Mouse (Mus musculus): ENCODE measurements around the gene Ndufaf4. TPM values are rescaled to one million over a fixed set of nuclear protein-coding genes. Genes with fewer than 3 reads are reported as not detected.
"Not testable (repeated sequence)": the region's sequence is repeated elsewhere in the genome, so short reads cannot be mapped to it uniquely, and the experiment has no call there.

The Ndufaf4 gene
- 68.6 and 68.8 TPM in 2 replicates for polyA plus RNA-seq (2014; fragmentation: Nextera tagmentation; extraction: Ambion mirVana)

DNA sequence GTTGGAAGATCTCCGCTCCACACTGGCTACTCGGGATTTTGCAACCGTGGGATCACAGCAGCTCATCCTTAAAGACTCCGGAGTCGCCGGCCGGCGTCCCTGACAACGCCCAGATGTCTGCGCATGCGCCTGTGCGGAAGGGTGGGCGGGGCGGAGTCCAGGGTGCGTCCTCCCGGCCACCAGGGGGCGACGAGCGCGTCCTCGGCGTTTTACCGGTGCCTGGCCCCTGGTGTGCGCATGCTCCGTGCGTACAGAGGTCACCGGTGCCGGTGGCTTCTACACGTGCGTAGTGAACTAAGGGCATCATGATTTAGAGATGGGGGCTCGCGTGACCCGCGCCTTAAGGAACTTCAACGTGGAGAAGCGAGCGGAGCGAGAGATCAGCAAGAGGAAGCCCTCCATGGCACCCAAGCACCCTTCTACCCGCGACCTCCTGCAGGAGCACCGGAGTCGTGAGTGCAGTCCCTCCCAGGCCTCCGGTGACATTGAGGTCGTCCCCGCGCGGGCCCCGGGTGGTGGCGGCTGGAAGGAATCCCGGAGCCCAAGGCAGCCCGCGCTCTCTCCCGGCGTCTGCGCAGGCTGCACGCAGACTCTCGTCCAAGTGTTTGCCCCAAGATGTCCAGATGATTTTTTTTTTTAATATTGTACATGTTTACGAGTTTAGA, at the start of gene Ndufaf4:
TSS of gene Ndufaf4 (plus strand) at position 233 of the 665 bp plus-strand sequence.
- peak; percentile 99 for DNase-seq
- peaks cover 7% of the 10 kb centered on the region for H3K4me1 ChIP-seq (ENCODE audit: control insufficient read depth, insufficient read depth, low read length)
- H3K27ac ChIP-seq (replicated peaks; ENCODE audit: low read depth, low read length), result peak within 1 kb of the TSS; percentile 64
- H3K9me3 ChIP-seq (ENCODE audit: control insufficient read depth, low read length), result no peaks in the 10 kb centered on the region
- peak within 1 kb of the TSS; percentile 82 for H3K4me3 ChIP-seq (replicated peaks; ENCODE audit: low read depth, low read length)
- ATAC-seq (ENCODE audit: low FRiP score, low TSS enrichment), result peak; percentile 98
- H3K36me3 ChIP-seq (ENCODE audit: control insufficient read depth, insufficient read depth, low read length), result peaks cover 17% of the 10 kb centered on the region
- no peaks in the 10 kb centered on the region for H3K27me3 ChIP-seq (ENCODE audit: control insufficient read depth, insufficient read depth, low read length)
- peak within 1 kb of the TSS; percentile 83 for H3K9ac ChIP-seq (replicated peaks; ENCODE audit: low read length)
- H3K4me2 ChIP-seq (ENCODE audit: low read length), result peak within 1 kb of the TSS; percentile 83
- WGBS, result under 1% methylated on average over 58 of the region's 58 CpGs

GRCm38 (mm10) chr4:24850401-24851325, 47.2 kb upstream of the Ndufaf4 start, which contains the start of gene Klhl32:
TSS of gene Klhl32 (minus strand) at chr4:24851124.
- Histone ChIP-seq H3K4me3 (replicated peaks; ENCODE audit: low read depth, low read length) (peak within 1 kb of the TSS; percentile 75), H3K27me3 (ENCODE audit: control insufficient read depth, insufficient read depth, low read length) (no peaks in the 10 kb centered on the region), H3K4me1 (ENCODE audit: control insufficient read depth, insufficient read depth, low read length) (peaks cover 16% of the 10 kb centered on the region), H3K36me3 (ENCODE audit: control insufficient read depth, insufficient read depth, low read length) (no peaks in the 10 kb centered on the region), H3K27ac (replicated peaks; ENCODE audit: low read depth, low read length) (peak within 1 kb of the TSS; percentile 95), H3K9ac (replicated peaks; ENCODE audit: low read length) (peak within 1 kb of the TSS; percentile 77), H3K4me2 (ENCODE audit: low read length) (peak within 1 kb of the TSS; percentile 61), H3K9me3 (ENCODE audit: control insufficient read depth, low read length) (no peaks in the 10 kb centered on the region)
- WGBS, result under 1% methylated on average over 63 of the region's 63 CpGs
- DNase-seq (peak; percentile 94), ATAC-seq (ENCODE audit: low FRiP score, low TSS enrichment) (peak; percentile 95)

DNA sequence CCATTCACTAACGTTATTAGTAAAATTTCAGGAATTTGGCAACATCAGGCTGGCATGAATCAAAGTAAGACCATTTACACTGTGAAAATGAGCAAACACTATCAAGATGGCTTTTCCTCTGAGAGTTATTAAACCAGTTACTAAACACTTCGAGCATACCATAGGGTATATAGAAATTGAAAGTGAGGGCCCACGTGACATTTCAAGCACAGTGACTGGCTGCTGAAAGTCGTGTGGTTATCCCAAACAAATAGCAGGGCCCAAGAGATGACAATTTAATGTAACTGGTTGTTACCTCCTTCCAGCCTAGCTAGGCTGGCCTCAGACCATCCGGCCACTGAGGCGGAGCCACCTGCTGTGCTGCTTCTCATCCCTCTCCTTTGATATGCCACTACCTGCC, 32.2 kb upstream of the Ndufaf4 start:
- ATAC-seq (ENCODE audit: low FRiP score, low TSS enrichment), result no peak
- WGBS, result 57% methylated on average over 6 of the region's 6 CpGs

DNA sequence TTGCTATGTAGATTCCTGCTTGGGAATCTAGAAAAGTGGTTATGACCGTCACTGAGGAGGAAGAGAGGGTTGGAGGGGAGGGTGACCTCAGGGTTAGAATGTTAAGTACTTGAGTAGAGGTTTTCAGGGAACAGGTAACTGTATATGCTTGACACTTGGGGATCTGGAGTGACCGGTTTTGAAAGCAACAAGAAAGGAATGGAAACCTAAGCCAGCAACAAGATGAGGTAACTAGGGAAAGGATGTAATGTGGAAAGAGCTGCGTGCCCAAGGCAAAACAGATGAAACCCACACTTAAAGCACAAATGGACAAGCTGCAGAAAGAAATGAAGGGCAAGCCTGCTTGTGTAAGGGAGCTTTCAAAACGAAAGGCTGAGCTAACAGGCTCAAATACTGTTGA, 28.7 kb upstream of the Ndufaf4 start:
- H3K4me3 ChIP-seq (replicated peaks; ENCODE audit: low read depth, low read length), result no peak overlapping the region
- no peak overlapping the region for H3K4me2 ChIP-seq (ENCODE audit: low read length)
- no peaks in the 10 kb centered on the region for H3K9me3 ChIP-seq (ENCODE audit: control insufficient read depth, low read length)
- ATAC-seq (ENCODE audit: low FRiP score, low TSS enrichment) (no peak), DNase-seq (no peak)
- H3K9ac ChIP-seq (replicated peaks; ENCODE audit: low read length), result no peak overlapping the region
- H3K4me1 ChIP-seq (ENCODE audit: control insufficient read depth, insufficient read depth, low read length), result no peaks in the 10 kb centered on the region
- WGBS, result 82% methylated on average over 4 of the region's 4 CpGs
- H3K27ac ChIP-seq (replicated peaks; ENCODE audit: low read depth, low read length), result no peak overlapping the region
- H3K36me3 ChIP-seq (ENCODE audit: control insufficient read depth, insufficient read depth, low read length), result no peaks in the 10 kb centered on the region
- no peaks in the 10 kb centered on the region for H3K27me3 ChIP-seq (ENCODE audit: control insufficient read depth, insufficient read depth, low read length)

More for the DNA sequence above, 32.2 kb upstream of the Ndufaf4 start:
- Histone ChIP-seq H3K4me1 (ENCODE audit: control insufficient read depth, insufficient read depth, low read length) (no peaks in the 10 kb centered on the region), H3K27me3 (ENCODE audit: control insufficient read depth, insufficient read depth, low read length) (no peaks in the 10 kb centered on the region), H3K4me2 (ENCODE audit: low read length) (no peak overlapping the region), H3K4me3 (replicated peaks; ENCODE audit: low read depth, low read length) (no peak overlapping the region), H3K36me3 (ENCODE audit: control insufficient read depth, insufficient read depth, low read length) (no peaks in the 10 kb centered on the region), H3K9ac (replicated peaks; ENCODE audit: low read length) (no peak overlapping the region), H3K27ac (replicated peaks; ENCODE audit: low read depth, low read length) (no peak overlapping the region), H3K9me3 (ENCODE audit: control insufficient read depth, low read length) (no peaks in the 10 kb centered on the region)
- DNase-seq, result no peak

DNA sequence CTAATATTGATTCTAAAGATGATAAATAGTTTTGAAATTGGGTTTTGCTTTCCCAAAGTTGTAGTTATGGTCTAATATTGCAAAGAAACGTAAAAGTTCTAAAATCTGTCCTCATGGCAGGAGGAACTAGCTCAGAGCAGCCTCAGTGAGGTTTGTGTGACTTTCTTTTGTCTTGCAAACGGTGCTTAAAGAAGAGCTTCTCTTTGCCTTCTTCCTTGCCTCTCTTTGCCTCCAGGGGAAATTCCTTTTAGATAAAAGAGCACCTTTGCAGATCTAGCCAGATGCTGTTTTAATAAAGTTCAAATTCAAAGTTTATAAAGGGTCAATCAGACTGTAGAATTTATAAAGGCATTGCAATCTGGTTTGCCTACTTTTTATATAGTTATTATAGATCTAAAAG, 8.5 kb upstream of the Ndufaf4 start:
- H3K9ac ChIP-seq (replicated peaks; ENCODE audit: low read length); H3K36me3 ChIP-seq (ENCODE audit: control insufficient read depth, insufficient read depth, low read length); H3K4me2 ChIP-seq (ENCODE audit: low read length); H3K27ac ChIP-seq (replicated peaks; ENCODE audit: low read depth, low read length); H3K4me3 ChIP-seq (replicated peaks; ENCODE audit: low read depth, low read length); ATAC-seq (ENCODE audit: low FRiP score, low TSS enrichment); H3K9me3 ChIP-seq (ENCODE audit: control insufficient read depth, low read length); H3K4me1 ChIP-seq (ENCODE audit: control insufficient read depth, insufficient read depth, low read length); H3K27me3 ChIP-seq (ENCODE audit: control insufficient read depth, insufficient read depth, low read length); DNase-seq: not testable (repeated sequence)
- 36% methylated on average over 2 of the region's 2 CpGs for WGBS

GRCm38 (mm10) chr4:24892293-24892692, 5.6 kb upstream of the Ndufaf4 start:
- H3K27me3 ChIP-seq (ENCODE audit: control insufficient read depth, insufficient read depth, low read length); H3K4me1 ChIP-seq (ENCODE audit: control insufficient read depth, insufficient read depth, low read length); H3K9ac ChIP-seq (replicated peaks; ENCODE audit: low read length); H3K36me3 ChIP-seq (ENCODE audit: control insufficient read depth, insufficient read depth, low read length); H3K4me2 ChIP-seq (ENCODE audit: low read length); DNase-seq; H3K4me3 ChIP-seq (replicated peaks; ENCODE audit: low read depth, low read length); H3K27ac ChIP-seq (replicated peaks; ENCODE audit: low read depth, low read length); H3K9me3 ChIP-seq (ENCODE audit: control insufficient read depth, low read length); ATAC-seq (ENCODE audit: low FRiP score, low TSS enrichment): not testable (repeated sequence)
- WGBS, result 71% methylated on average over 2 of the region's 2 CpGs

DNA sequence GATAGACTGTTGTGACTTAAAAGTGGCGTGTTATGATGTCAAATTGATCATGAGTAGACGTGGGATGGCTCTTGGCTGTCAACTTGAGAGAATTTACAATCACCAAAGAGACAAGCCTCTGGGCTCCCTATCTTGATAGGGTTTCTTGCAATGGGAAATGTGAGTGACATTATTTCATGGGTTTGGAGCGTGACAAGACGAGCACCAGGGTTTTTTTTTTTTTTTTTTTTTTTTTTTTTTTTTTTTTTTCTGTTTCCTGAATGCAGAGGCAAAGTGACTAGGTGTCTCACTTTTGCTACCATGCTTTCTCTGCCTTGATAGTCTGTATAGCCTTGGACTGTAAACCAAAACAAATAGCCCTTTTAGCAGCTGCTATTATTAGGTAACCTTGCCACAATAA, 3.3 kb upstream of the Ndufaf4 start:
- DNase-seq, result no peak
- no peak for ATAC-seq (ENCODE audit: low FRiP score, low TSS enrichment)
- WGBS, result 84% methylated on average over 4 of the region's 4 CpGs

GRCm38 (mm10) chr4:24896829-24897228, 1.1 kb upstream of the Ndufaf4 start:
- ATAC-seq (ENCODE audit: low FRiP score, low TSS enrichment), result no peak

More for the DNA sequence above, 3.3 kb upstream of the Ndufaf4 start:
- peaks cover 6% of the 10 kb centered on the region; the same call in 1 of the 2 replicates for H3K9me3 ChIP-seq (ENCODE audit: control insufficient read depth, low read length)
- H3K4me3 ChIP-seq (replicated peaks; ENCODE audit: low read depth, low read length), result no peak overlapping the region
- H3K27ac ChIP-seq (replicated peaks; ENCODE audit: low read depth, low read length), result no peak overlapping the region
- peaks cover 7% of the 10 kb centered on the region for H3K4me1 ChIP-seq (ENCODE audit: control insufficient read depth, insufficient read depth, low read length)
- H3K9ac ChIP-seq (replicated peaks; ENCODE audit: low read length), result no peak overlapping the region
- no peak overlapping the region for H3K4me2 ChIP-seq (ENCODE audit: low read length)
- H3K36me3 ChIP-seq (ENCODE audit: control insufficient read depth, insufficient read depth, low read length), result no peaks in the 10 kb centered on the region
- no peaks in the 10 kb centered on the region for H3K27me3 ChIP-seq (ENCODE audit: control insufficient read depth, insufficient read depth, low read length)

More at GRCm38 (mm10) chr4:24896829-24897228, 1.1 kb upstream of the Ndufaf4 start:
- Histone ChIP-seq H3K27me3 (ENCODE audit: control insufficient read depth, insufficient read depth, low read length) (no peaks in the 10 kb centered on the region), H3K9ac (replicated peaks; ENCODE audit: low read length) (no peak overlapping the region), H3K4me2 (ENCODE audit: low read length) (peak overlapping the region; percentile 83), H3K4me3 (replicated peaks; ENCODE audit: low read depth, low read length) (peak overlapping the region; percentile 82; the same call in 1 of the 2 replicates), H3K36me3 (ENCODE audit: control insufficient read depth, insufficient read depth, low read length) (peaks cover 9% of the 10 kb centered on the region; the same call in 1 of the 2 replicates), H3K9me3 (ENCODE audit: control insufficient read depth, low read length) (no peaks in the 10 kb centered on the region), H3K4me1 (ENCODE audit: control insufficient read depth, insufficient read depth, low read length) (peaks cover 7% of the 10 kb centered on the region), H3K27ac (replicated peaks; ENCODE audit: low read depth, low read length) (no peak overlapping the region)
- peak; percentile 89 for DNase-seq
- 0% methylated on average over 1 of the region's 1 CpGs for WGBS
